Mouse (Mus musculus) adrenal gland, adult 8-10 months (tissue): ENCODE results near the gene Ccdc157. TPM values are rescaled to one million over a fixed set of nuclear protein-coding genes. Genes with fewer than 3 reads are reported as not detected.

Source experiments
- DNase-seq: peaks from one replicate; pipeline ENCODE4 v3.0.0; 2022
- microRNA-seq, 2 experiments: library from miRNA; unstranded; fragments of <30 nt; microRNA quantifications; one replicate each; pipeline ENCODE4 v1.2.0; 2022
- total RNA-seq, 4 experiments: library from RNA; stranded (reverse); gene quantifications; 2 replicates each; pipeline ENCODE4 v1.2.4; 2022

Ccdc157 gene
- total RNA-seq, 4 experiments from 2014 or later: 11.8 to 22.5 (median 15.3) TPM

DNA sequence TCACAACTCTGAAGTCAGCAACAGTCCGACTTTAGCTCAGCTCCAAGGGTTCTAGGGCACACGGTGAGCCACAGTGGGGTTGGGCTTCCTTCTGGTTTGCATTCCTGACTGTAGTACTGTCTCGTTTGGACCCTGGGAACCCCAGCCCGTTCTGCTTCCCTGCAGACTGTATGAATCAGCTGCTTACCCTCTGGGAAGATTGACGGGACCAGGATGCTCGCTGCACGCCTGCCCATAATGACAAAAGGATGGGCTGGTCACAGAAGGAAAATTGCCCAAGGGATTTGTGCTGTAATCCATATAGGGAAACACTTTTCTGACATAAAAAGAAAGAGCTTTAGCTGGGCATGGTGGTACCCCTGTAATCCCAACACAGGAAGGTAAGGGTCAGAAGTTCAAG is 61.3 kb downstream of the Ccdc157 start:
- no peak for DNase-seq

DNA sequence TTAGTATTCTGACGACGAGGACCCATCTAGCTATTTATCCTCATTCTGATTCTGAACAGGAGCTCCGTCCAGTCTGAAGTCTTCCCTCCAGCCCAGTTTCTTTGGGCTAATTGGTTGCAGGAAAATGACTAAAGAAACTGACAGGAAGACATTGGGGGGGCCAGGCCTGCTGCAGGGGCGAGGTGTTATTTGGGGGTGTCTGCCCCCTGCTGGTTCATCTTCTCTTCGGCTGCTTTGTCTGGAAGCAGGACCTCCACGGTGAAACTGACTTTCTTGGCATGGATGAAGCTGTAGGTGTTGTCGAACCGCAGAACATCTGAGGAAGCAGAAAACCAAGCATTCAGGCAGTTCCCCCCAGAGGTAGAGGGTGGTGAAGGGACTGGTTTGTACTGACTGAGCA is 62.0 kb downstream of the Ccdc157 start:
- no peak for DNase-seq

DNA sequence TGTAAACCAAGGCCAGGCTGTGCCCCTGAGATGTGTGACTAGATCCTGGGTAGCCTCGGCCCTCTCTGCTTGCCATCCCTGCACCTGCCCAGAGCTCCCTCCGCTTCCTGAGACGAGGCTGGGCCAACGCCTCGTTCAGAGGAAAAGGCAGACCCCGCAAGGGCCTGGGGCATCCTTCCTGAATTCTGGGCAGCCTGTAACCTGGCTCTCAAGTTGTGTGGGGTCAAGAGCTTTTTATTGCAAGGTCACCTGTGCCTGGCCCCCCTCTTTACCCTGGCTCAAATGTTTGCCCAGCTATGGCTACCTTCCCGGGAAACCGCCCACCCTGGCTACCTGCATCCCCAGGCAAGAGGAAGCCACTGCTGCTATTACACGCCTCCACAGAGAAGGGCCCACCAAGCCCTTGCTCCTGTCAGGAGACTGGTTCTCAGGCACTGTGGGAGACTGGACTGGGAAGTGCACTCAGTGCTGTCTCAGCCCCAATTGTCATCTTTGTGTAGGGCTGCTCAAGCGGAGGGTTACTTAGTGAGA is 62.9 kb downstream of the Ccdc157 start:
- DNase-seq: no peak

DNA sequence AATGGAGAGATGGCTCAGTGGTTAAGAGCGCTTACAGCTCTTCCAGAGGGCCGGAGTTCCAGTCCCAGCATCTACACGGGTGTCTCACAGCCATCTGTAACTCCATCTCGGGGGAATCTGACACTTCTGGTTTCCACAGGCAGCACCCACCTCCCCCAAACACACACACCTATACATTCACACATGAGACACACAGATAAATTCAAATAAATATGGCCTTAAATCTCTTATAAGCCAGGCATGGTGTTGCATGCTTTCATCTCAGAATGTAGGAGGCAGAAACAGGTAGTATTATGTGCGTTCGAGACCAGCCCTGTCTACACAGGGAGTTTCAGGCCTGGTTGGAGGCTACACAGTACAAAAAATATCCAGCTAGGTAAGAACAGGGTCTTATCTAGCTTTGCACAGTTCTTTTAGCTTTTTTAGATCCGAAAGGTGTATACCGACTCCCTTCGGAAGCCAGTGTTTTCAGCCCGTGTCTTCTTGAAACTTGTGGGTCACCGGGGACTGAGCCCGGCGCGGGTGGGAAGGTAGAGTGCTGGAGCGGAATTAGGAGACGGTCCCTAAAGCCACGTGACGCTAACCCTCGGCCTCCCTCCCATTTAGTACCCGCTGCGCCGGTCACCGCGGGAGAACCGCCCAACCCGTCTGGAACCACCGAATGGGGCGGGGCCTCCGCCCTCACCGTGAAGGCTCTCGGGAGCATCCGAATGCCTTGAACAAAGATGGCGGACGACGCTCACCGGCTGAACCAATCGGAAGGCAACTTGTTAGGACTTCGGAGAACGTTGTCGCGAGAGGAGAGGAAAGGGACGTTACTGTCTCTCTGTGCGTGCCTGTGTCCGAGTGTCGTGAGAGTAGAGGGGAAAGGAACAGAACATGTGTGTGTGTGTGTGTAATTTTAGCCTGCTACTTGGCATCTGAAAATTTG is 63.8 kb downstream of the Ccdc157 start:
- DNase-seq: peak; percentile 99

- peak; percentile 50 for DNase-seq
Observed at GRCm38 (mm10) chr11:4095171-4096053, 64.7 kb downstream of the Ccdc157 start, which contains the start of gene Mtfp1. Gene Mtfp1, minus strand, starts transcription at chr11:4095445.

GRCm38 (mm10) chr11:4094378-4095170 is 65.5 kb downstream of the Ccdc157 start:
- peak; percentile 50 for DNase-seq

GRCm38 (mm10) chr11:4093459-4094377 is 66.4 kb downstream of the Ccdc157 start:
- no peak for DNase-seq

Small RNA genes lying within 50 kb of the gene (microRNA-seq; reads per million reads assigned to microRNA genes)
- 1.1 to 1.3 reads per million in 2 experiments for gene Mir3060

Other genes with a start within 250 kb of the Ccdc157 start
- 10 to 100 TPM in 2 of 4 experiments, 1 to 10 TPM in 2; 5.9 to 15.5 (median 10.2) TPM for gene Slc35e4, start 245.6 kb downstream of the Ccdc157 start, total RNA-seq
- gene Tcn2, start 228.1 kb downstream of the Ccdc157 start, total RNA-seq: 100 to 1,000 TPM; 129 to 145 (median 137) TPM
- gene Pes1, start 196.3 kb downstream of the Ccdc157 start, total RNA-seq: 10 to 100 TPM; 53.4 to 60.5 (median 55.8) TPM
- gene 4930556J24Rik, start 183.5 kb downstream of the Ccdc157 start, total RNA-seq: not detected
- gene Gal3st1, start 176.7 kb downstream of the Ccdc157 start, total RNA-seq: under 1 TPM in 3 of 4 experiments, not detected in 1; 0.15 to 0.19 (median 0.18) TPM
- gene Sec14l4, start 128.8 kb downstream of the Ccdc157 start, total RNA-seq: 1 to 10 TPM in 2 of 4 experiments, under 1 TPM in 1, not detected in 1; 0.59 to 5.1 (median 3.8) TPM
- under 1 TPM in 1 of 4 experiments, not detected in 3; 0.34 TPM for gene Sec14l3, start 95.5 kb downstream of the Ccdc157 start, total RNA-seq
- gene Mtfp1, start 64.8 kb downstream of the Ccdc157 start, total RNA-seq: 10 to 100 TPM; 17.5 to 21.4 (median 18.9) TPM
- gene Sec14l2, start 36.9 kb downstream of the Ccdc157 start, total RNA-seq: 1 to 10 TPM; 2.0 to 3.3 (median 2.4) TPM
- 10 to 100 TPM; 28.2 to 38.2 (median 33.1) TPM for gene Rnf215, start 25.1 kb downstream of the Ccdc157 start, total RNA-seq
- 10 to 100 TPM; 40.4 to 61.5 (median 48.4) TPM for gene Sf3a1, start 57 bp upstream of the Ccdc157 start, total RNA-seq
- 10 to 100 TPM; 18.6 to 24.7 (median 21.9) TPM for gene Tbc1d10a, start 26.5 kb upstream of the Ccdc157 start, total RNA-seq
- 1 to 10 TPM; 3.1 to 6.1 (median 4.2) TPM for gene Castor1, start 57.9 kb upstream of the Ccdc157 start, total RNA-seq
- under 1 TPM in 2 of 4 experiments, not detected in 2; 0.24 to 0.25 TPM for gene Osm, start 76.1 kb upstream of the Ccdc157 start, total RNA-seq
- 1 to 10 TPM in 1 of 4 experiments, under 1 TPM in 2, not detected in 1; 0.15 to 1.0 (median 0.34) TPM for gene Lif, start 97.3 kb upstream of the Ccdc157 start, total RNA-seq